In genomic region chr7:124788781-124789180, GRCm38 (mm10) we compare ENCODE assay signal across 12 mouse cellular contexts.
DNase-seq lines count a peak whose midpoint lies in the region; ATAC-seq lines count a peak whose summit lies in the region.
"Had no signal": no experiment of that assay in that cellular context is flagged by ENCODE, and none has a peak within 500 bp of the region (broad histone marks: within the 10 kb centered on the region; RNA-seq: fewer than 3 reads in every experiment).

No protein-coding gene starts in this region.

- no peaks in the 10 kb centered on the region for H3K9me3 ChIP-seq in forebrain, embryonic 14.5 days (replicated peaks; ENCODE audit: control insufficient read depth, low read length)
- no peaks in the 10 kb centered on the region for H3K9me3 ChIP-seq in forebrain, embryonic 13.5 days (replicated peaks)

- peak; percentile 29 for DNase-seq in forebrain, embryonic 14.5 days (ENCODE audit: low spot score)
- peak; percentile 71 to 87 for DNase-seq in cerebellum, postnatal 10 days
- DNase-seq in layer of hippocampus, adult 9-11 months = peak; percentile 89
- peak; percentile 79 to 80 for DNase-seq in right cerebral cortex, adult 2 months (ENCODE audit: low spot score in 2 of 2)
- DNase-seq in urinary bladder, postnatal 14 days (ENCODE audit: low spot score) = no peak
- DNase-seq in urinary bladder, postnatal 4 days (ENCODE audit: low spot score in 2 of 2) = no peak
- DNase-seq: spleen, adult 18-20 months had no signal

- no peak overlapping the region for H3K4me2 ChIP-seq in forebrain, embryonic 14.5 days (ENCODE audit: low read length)
- no peak overlapping the region for H3K4me2 ChIP-seq in forebrain, embryonic 13.5 days
- H3K4me2 ChIP-seq: heart, embryonic 13.5 days had no signal

- H3K4me1 ChIP-seq in forebrain, embryonic 14.5 days (ENCODE audit: control insufficient read depth, insufficient read depth, low read length) = no peaks in the 10 kb centered on the region
- no peaks in the 10 kb centered on the region for H3K4me1 ChIP-seq in forebrain, embryonic 13.5 days
- H3K4me1 ChIP-seq: heart, embryonic 13.5 days had no signal

- no peaks in the 10 kb centered on the region for H3K36me3 ChIP-seq in forebrain, embryonic 14.5 days (ENCODE audit: control insufficient read depth, insufficient read depth, low read length)
- H3K36me3 ChIP-seq in forebrain, embryonic 13.5 days (ENCODE audit: poor library complexity, severe bottlenecking) = no peaks in the 10 kb centered on the region
- H3K36me3 ChIP-seq: G1E; heart, embryonic 13.5 days had no signal

- no peak overlapping the region for H3K27ac ChIP-seq in forebrain, embryonic 14.5 days (ENCODE audit: low read depth, low read length)
- H3K27ac ChIP-seq in forebrain, embryonic 13.5 days = no peak overlapping the region
- H3K27ac ChIP-seq: heart, embryonic 13.5 days; macrophage had no signal

- H3K27me3 ChIP-seq in forebrain, embryonic 14.5 days (replicated peaks; ENCODE audit: control insufficient read depth, insufficient read depth, low read length) = no peaks in the 10 kb centered on the region
- H3K27me3 ChIP-seq in forebrain, embryonic 13.5 days = no peaks in the 10 kb centered on the region
- H3K27me3 ChIP-seq: heart, embryonic 13.5 days had no signal

- no peak overlapping the region for H3K4me3 ChIP-seq in forebrain, embryonic 14.5 days (ENCODE audit: low read depth, low read length)
- H3K4me3 ChIP-seq in forebrain, embryonic 13.5 days = no peak overlapping the region
- H3K4me3 ChIP-seq: heart, embryonic 13.5 days had no signal

- 76% methylated on average over 3 of the region's 3 CpGs for WGBS in forebrain, embryonic 14.5 days
- 82% methylated on average over 3 of the region's 3 CpGs for WGBS in forebrain, embryonic 13.5 days

- no peak overlapping the region for H3K9ac ChIP-seq in forebrain, embryonic 14.5 days (ENCODE audit: low read length)
- no peak overlapping the region for H3K9ac ChIP-seq in forebrain, embryonic 13.5 days
- H3K9ac ChIP-seq: heart, embryonic 13.5 days had no signal

- ATAC-seq in forebrain, embryonic 14.5 days = no peak
- ATAC-seq in forebrain, embryonic 13.5 days = no peak
- no peak for ATAC-seq in megakaryocyte, adult 5-6 weeks (ENCODE audit: poor library complexity, severe bottlenecking)

Comparison
In these comparisons a context has a peak if more than half of its experiments do, and no peak if none do; other contexts are left out.
1. DNase-seq: peak in forebrain, embryonic 14.5 days (single experiment), cerebellum, postnatal 10 days (2 of 2), layer of hippocampus, adult 9-11 months (single experiment) and right cerebral cortex, adult 2 months (2 of 2); none in urinary bladder, postnatal 14 days (single experiment) and urinary bladder, postnatal 4 days (0 of 2).